Comparison of ENCODE assay signal across 7 mouse cellular contexts in the genomic region with DNA sequence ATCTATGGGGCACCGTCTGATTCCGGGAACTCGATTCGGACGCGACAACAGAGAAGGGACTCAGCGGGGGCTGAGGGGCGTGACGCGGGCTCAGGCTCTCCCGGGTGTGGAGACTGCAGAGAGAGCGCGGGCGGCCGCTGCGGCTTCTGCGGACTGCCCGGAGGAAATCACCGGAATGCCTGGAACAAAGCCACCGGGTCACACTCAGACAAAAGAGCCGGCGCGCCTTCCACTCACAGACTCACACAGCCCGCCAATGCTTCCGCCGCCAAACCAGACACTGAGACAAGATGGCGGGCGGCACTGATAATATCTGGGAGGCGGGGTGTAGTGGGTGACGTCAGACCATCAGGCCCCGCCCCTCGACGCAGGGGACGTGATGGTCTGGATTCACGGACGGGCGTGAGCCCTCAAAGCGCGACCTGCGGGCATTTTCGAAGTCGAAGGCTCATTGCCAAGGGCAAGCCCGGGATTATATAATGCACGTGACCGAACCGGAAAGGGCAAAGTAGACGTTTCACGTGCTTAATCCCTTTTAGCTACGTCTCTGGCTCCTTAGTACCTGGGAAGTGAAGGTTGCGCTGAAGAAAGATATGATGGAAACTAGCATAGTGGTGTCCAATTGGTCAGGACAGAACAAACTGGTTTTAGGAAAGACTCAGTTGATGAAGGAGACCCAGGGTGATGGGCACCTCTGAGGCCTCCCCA. TPM values are rescaled to one million over a fixed set of nuclear protein-coding genes. Genes with fewer than 3 reads are reported as not detected.
DNase-seq lines count a peak whose midpoint lies in the region; ATAC-seq and TF ChIP-seq lines count a peak whose summit lies in the region.

A gene (minus strand): TSS at position 281 of the 708 bp plus-strand sequence.

- H3K36me3 ChIP-seq in embryonic facial prominence, embryonic 12.5 days = peaks cover 18% of the 10 kb centered on the region
- peaks cover 7% of the 10 kb centered on the region for H3K36me3 ChIP-seq in kidney, adult 2 months (ENCODE audit: control insufficient read depth, insufficient read depth, low read length)
- H3K36me3 ChIP-seq in limb, embryonic 12.5 days = peaks cover 22% of the 10 kb centered on the region
- 0 out of 2 replicates have a peak, but pooled peaks cover 2% of the 10 kb centered on the region for H3K36me3 ChIP-seq in midbrain, embryonic 15.5 days (replicated peaks)
- H3K36me3 ChIP-seq in spleen, adult 2 months (ENCODE audit: control insufficient read depth, insufficient read depth, low read length) = peaks cover 7% of the 10 kb centered on the region

- WGBS in embryonic facial prominence, embryonic 12.5 days = 2% methylated on average over 50 of the region's 50 CpGs
- 1% methylated on average over 50 of the region's 50 CpGs for WGBS in kidney, adult 2 months
- WGBS in limb, embryonic 12.5 days = 2% methylated on average over 50 of the region's 50 CpGs
- 2% methylated on average over 50 of the region's 50 CpGs for WGBS in midbrain, embryonic 15.5 days
- 2% methylated on average over 50 of the region's 50 CpGs for WGBS in spleen, adult 2 months

- H3K27ac ChIP-seq in embryonic facial prominence, embryonic 12.5 days = peak within 1 kb of the TSS; percentile 96
- H3K27ac ChIP-seq in kidney, adult 2 months (ENCODE audit: insufficient read depth, low read depth, low read length) = peak within 1 kb of the TSS; percentile 73
- H3K27ac ChIP-seq in limb, embryonic 12.5 days = peak within 1 kb of the TSS; percentile 96
- peak within 1 kb of the TSS; percentile 98 for H3K27ac ChIP-seq in midbrain, embryonic 15.5 days
- peak within 1 kb of the TSS; percentile 96 for H3K27ac ChIP-seq in spleen, adult 2 months (ENCODE audit: insufficient read depth, low read length)

- ATAC-seq in embryonic facial prominence, embryonic 12.5 days (ENCODE audit: insufficient number of reproducible peaks, insufficient read depth, low FRiP score, low TSS enrichment) = peak; percentile 90
- ATAC-seq in limb, embryonic 12.5 days (ENCODE audit: insufficient number of reproducible peaks, insufficient read depth, low FRiP score, low TSS enrichment, low read depth) = peak; percentile 90
- ATAC-seq in midbrain, embryonic 15.5 days (replicated peaks) = peak; percentile 95

- peak; percentile 97 for TF ChIP-seq POLR2A in kidney, adult 2 months (IDR thresholded peaks at IDR 0.05; ENCODE audit: low read depth, low read length)
- peak; percentile 97 for TF ChIP-seq POLR2A in spleen, adult 2 months (IDR thresholded peaks at IDR 0.05; ENCODE audit: low read depth, low read length)

- H3K27me3 ChIP-seq in embryonic facial prominence, embryonic 12.5 days = no peaks in the 10 kb centered on the region
- no peaks in the 10 kb centered on the region for H3K27me3 ChIP-seq in kidney, adult 2 months (replicated peaks; ENCODE audit: control insufficient read depth, insufficient read depth, low read length)
- H3K27me3 ChIP-seq in limb, embryonic 12.5 days = no peaks in the 10 kb centered on the region
- no peaks in the 10 kb centered on the region for H3K27me3 ChIP-seq in midbrain, embryonic 15.5 days (replicated peaks)
- no peaks in the 10 kb centered on the region for H3K27me3 ChIP-seq in spleen, adult 2 months (ENCODE audit: control insufficient read depth, insufficient read depth, low read length)

- H3K4me1 ChIP-seq in embryonic facial prominence, embryonic 12.5 days = peaks cover 14% of the 10 kb centered on the region
- peaks cover 13% of the 10 kb centered on the region; the same call in 1 of the 2 replicates for H3K4me1 ChIP-seq in kidney, adult 2 months (ENCODE audit: control insufficient read depth, insufficient read depth, low read length)
- H3K4me1 ChIP-seq in limb, embryonic 12.5 days (replicated peaks) = peaks cover 20% of the 10 kb centered on the region
- H3K4me1 ChIP-seq in midbrain, embryonic 15.5 days = peaks cover 26% of the 10 kb centered on the region
- peaks cover 9% of the 10 kb centered on the region; the same call in 1 of the 2 replicates for H3K4me1 ChIP-seq in spleen, adult 2 months (ENCODE audit: control insufficient read depth, insufficient read depth, insufficient read length)

- peak within 1 kb of the TSS; percentile 85 for H3K9ac ChIP-seq in embryonic facial prominence, embryonic 12.5 days
- peak within 1 kb of the TSS; percentile 95 for H3K9ac ChIP-seq in limb, embryonic 12.5 days (replicated peaks)
- peak within 1 kb of the TSS; percentile 98 for H3K9ac ChIP-seq in midbrain, embryonic 15.5 days

- DNase-seq in adrenal gland, postnatal 25 days = peak; percentile 93
- DNase-seq in heart, adult 18-20 months = peak; percentile 94 to 97
- peak; percentile 97 for DNase-seq in kidney, adult 2 months
- peak; percentile 80 to 88 for DNase-seq in spleen, adult 2 months (ENCODE audit: low read depth in 1 of 2, low spot score in 2 of 2)

- peak within 1 kb of the TSS; percentile 94 for H3K4me3 ChIP-seq in embryonic facial prominence, embryonic 12.5 days
- peak within 1 kb of the TSS; percentile 79 for H3K4me3 ChIP-seq in kidney, adult 2 months (ENCODE audit: insufficient read depth, low read depth, low read length)
- H3K4me3 ChIP-seq in limb, embryonic 12.5 days (replicated peaks) = peak within 1 kb of the TSS; percentile 92
- H3K4me3 ChIP-seq in midbrain, embryonic 15.5 days = peak within 1 kb of the TSS; percentile 86
- H3K4me3 ChIP-seq in spleen, adult 2 months (ENCODE audit: extremely low read depth, insufficient read depth, insufficient read length) = peak within 1 kb of the TSS; percentile 95

- peak within 1 kb of the TSS; percentile 87 for H3K4me2 ChIP-seq in embryonic facial prominence, embryonic 12.5 days (replicated peaks)
- H3K4me2 ChIP-seq in limb, embryonic 12.5 days = peak within 1 kb of the TSS; percentile 90
- H3K4me2 ChIP-seq in midbrain, embryonic 15.5 days = peak within 1 kb of the TSS; percentile 62

- no peaks in the 10 kb centered on the region for H3K9me3 ChIP-seq in embryonic facial prominence, embryonic 12.5 days
- no peaks in the 10 kb centered on the region for H3K9me3 ChIP-seq in limb, embryonic 12.5 days
- no peaks in the 10 kb centered on the region for H3K9me3 ChIP-seq in midbrain, embryonic 15.5 days

- TF ChIP-seq CTCF in kidney, adult 2 months (conservative IDR thresholded peaks at IDR 0.05; ENCODE audit: insufficient read depth, insufficient read length, low read depth, low read length) = no peak
- no peak for TF ChIP-seq CTCF in spleen, adult 2 months (IDR thresholded peaks at IDR 0.05; ENCODE audit: extremely low read depth, insufficient read depth, insufficient read length, insufficient replicate concordance)

RNA-seq across cellular contexts. Expression of the gene that starts here (rescaled TPM):
- 36.4 and 56.3 TPM in 2 replicates for total RNA-seq in adrenal gland, postnatal 25 days (2021)
- polyA plus RNA-seq in embryonic facial prominence, embryonic 12.5 days (2016; fragmentation: Nextera tagmentation; extraction: Ambion mirVana) = 480 and 498 TPM in 2 replicates
- 10 to 100 TPM; 12.6 to 13.8 TPM for total RNA-seq in heart, adult 18-20 months (2021)
- 59.3 and 72.3 TPM in 2 replicates for polyA plus RNA-seq in kidney, adult 2 months (2012; rRNA removed)
- 446 and 475 TPM in 2 replicates for polyA plus RNA-seq in limb, embryonic 12.5 days (2016; fragmentation: Nextera tagmentation; extraction: Ambion mirVana)
- 463 and 505 TPM in 2 replicates for polyA plus RNA-seq in midbrain, embryonic 15.5 days (2015; fragmentation: Nextera tagmentation; extraction: Ambion mirVana)
- polyA plus RNA-seq in spleen, adult 2 months (2012; rRNA removed) = 30.1 and 48.1 TPM in 2 replicates

Comparison
In these comparisons a context has a peak if more than half of its experiments do, and no peak if none do; other contexts are left out.
1. Peak in every context shown above with its lines: DNase-seq, ATAC-seq, H3K4me3 ChIP-seq and H3K27ac ChIP-seq.